Mouse (Mus musculus) olfactory bulb, adult 2 months (tissue): Measurements from ENCODE around the gene Zbtb8os.

Experiments
- CTCF ChIP-seq: fragments of 200-500 bp; IDR thresholded peaks from 2 replicates; pipeline ENCODE4 v1.5.1; 2012; ENCODE audit warnings: low read depth, mild to moderate bottlenecking, low read length, moderate library complexity; ENCODE audit not compliant: insufficient read depth
- POLR2A ChIP-seq: fragments of 200-500 bp; IDR thresholded peaks from 2 replicates; pipeline ENCODE4 v1.6.1; 2012; ENCODE audit warnings: mild to moderate bottlenecking, low read depth, low read length, moderate library complexity; ENCODE audit not compliant: insufficient read depth

- TF ChIP-seq CTCF (no peak), POLR2A (no peak)
Observed at GRCm38 (mm10) chr4:129287472-129287981, 48.0 kb upstream of the Zbtb8os start, which contains the start of gene Sync.
